Mouse (Mus musculus): ENCODE measurements around the gene Olfr417.

GRCm38 (mm10) chr1:174354640-174355039, 10.3 kb upstream of the Olfr417 start:
- no peak for TF ChIP-seq CTCF (IDR thresholded peaks at IDR 0.05; ENCODE audit: low read depth)
- no peak for TF ChIP-seq EP300 (IDR thresholded peaks at IDR 0.05; ENCODE audit: low read depth)
